Mouse (Mus musculus): ENCODE measurements around the gene Aup1.

GRCm38 (mm10) chr6:83005444-83006011 lies 48.8 kb upstream of the Aup1 start:
- no peak for TF ChIP-seq CTCF (IDR thresholded peaks at IDR 0.05; ENCODE audit: control insufficient read depth, insufficient read depth, insufficient replicate concordance, low read depth, low read length)
- no peak for TF ChIP-seq POLR2A (IDR thresholded peaks at IDR 0.05; ENCODE audit: control insufficient read depth, low read depth, low read length)
